Mouse (Mus musculus): Measurements from ENCODE around the gene Chd6.

Gene Chd6

GRCm38 (mm10) chr2:160990339-160991070 lies 118.4 kb downstream of the Chd6 start:
- Histone ChIP-seq H3K27me3 (ENCODE audit: insufficient read depth, low read length) (no peaks in the 10 kb centered on the region), H3K9me3 (ENCODE audit: low read length) (no peaks in the 10 kb centered on the region), H3K4me3 (replicated peaks; ENCODE audit: low read length) (no peak overlapping the region), H3K36me3 (ENCODE audit: insufficient read depth, low read length) (peaks cover 81% of the 10 kb centered on the region), H3K4me1 (replicated peaks; ENCODE audit: low read depth, low read length) (peaks cover 11% of the 10 kb centered on the region; the same call in 1 of the 2 replicates)
- TF ChIP-seq POU5F1 (IDR thresholded peaks at IDR 0.05; ENCODE audit: borderline replicate concordance, low read length) (no peak), CTCF (conservative IDR thresholded peaks at IDR 0.05; ENCODE audit: low read length) (no peak), NANOG (IDR thresholded peaks at IDR 0.05; ENCODE audit: borderline replicate concordance, low read length) (no peak)

GRCm38 (mm10) chr2:160987503-160987902 lies 121.4 kb downstream of the Chd6 start:
- Histone ChIP-seq H3K27me3 (ENCODE audit: insufficient read depth, low read length) (no peaks in the 10 kb centered on the region), H3K9me3 (ENCODE audit: low read length) (no peaks in the 10 kb centered on the region), H3K4me1 (replicated peaks; ENCODE audit: low read depth, low read length) (peaks cover 11% of the 10 kb centered on the region; the same call in 1 of the 2 replicates), H3K4me3 (replicated peaks; ENCODE audit: low read length) (no peak overlapping the region), H3K36me3 (ENCODE audit: insufficient read depth, low read length) (peaks cover 91% of the 10 kb centered on the region)
- no peak for TF ChIP-seq NANOG (IDR thresholded peaks at IDR 0.05; ENCODE audit: borderline replicate concordance, low read length)
- TF ChIP-seq CTCF (conservative IDR thresholded peaks at IDR 0.05; ENCODE audit: low read length), result no peak
- no peak for TF ChIP-seq POU5F1 (IDR thresholded peaks at IDR 0.05; ENCODE audit: borderline replicate concordance, low read length)

GRCm38 (mm10) chr2:160982636-160983035 lies 126.2 kb downstream of the Chd6 start:
- H3K36me3 ChIP-seq (ENCODE audit: insufficient read depth, low read length), result peaks cover 91% of the 10 kb centered on the region
- no peaks in the 10 kb centered on the region for H3K27me3 ChIP-seq (ENCODE audit: insufficient read depth, low read length)
- no peaks in the 10 kb centered on the region for H3K9me3 ChIP-seq (ENCODE audit: low read length)
- peaks cover 8% of the 10 kb centered on the region; the same call in 1 of the 2 replicates for H3K4me1 ChIP-seq (replicated peaks; ENCODE audit: low read depth, low read length)
- TF ChIP-seq NANOG (IDR thresholded peaks at IDR 0.05; ENCODE audit: borderline replicate concordance, low read length) (no peak), POU5F1 (IDR thresholded peaks at IDR 0.05; ENCODE audit: borderline replicate concordance, low read length) (no peak), CTCF (conservative IDR thresholded peaks at IDR 0.05; ENCODE audit: low read length) (no peak)
- no peak overlapping the region for H3K4me3 ChIP-seq (replicated peaks; ENCODE audit: low read length)

- H3K27me3 ChIP-seq (ENCODE audit: insufficient read depth, low read length), result no peaks in the 10 kb centered on the region
- TF ChIP-seq NANOG (IDR thresholded peaks at IDR 0.05; ENCODE audit: borderline replicate concordance, low read length) (no peak), POU5F1 (IDR thresholded peaks at IDR 0.05; ENCODE audit: borderline replicate concordance, low read length) (no peak), CTCF (conservative IDR thresholded peaks at IDR 0.05; ENCODE audit: low read length) (no peak)
- peaks cover 91% of the 10 kb centered on the region for H3K36me3 ChIP-seq (ENCODE audit: insufficient read depth, low read length)
- 0 out of 2 replicates have a peak, but pooled peaks cover 1% of the 10 kb centered on the region for H3K4me1 ChIP-seq (replicated peaks; ENCODE audit: low read depth, low read length)
- H3K4me3 ChIP-seq (replicated peaks; ENCODE audit: low read length), result no peak overlapping the region
- no peaks in the 10 kb centered on the region for H3K9me3 ChIP-seq (ENCODE audit: low read length)
These were observed 127.1 kb downstream of the Chd6 start for GRCm38 (mm10) chr2:160981791-160982190.

GRCm38 (mm10) chr2:160978651-160979050 lies 130.2 kb downstream of the Chd6 start:
- no peak overlapping the region for H3K4me3 ChIP-seq (replicated peaks; ENCODE audit: low read length)
- no peaks in the 10 kb centered on the region for H3K4me1 ChIP-seq (replicated peaks; ENCODE audit: low read depth, low read length)
- TF ChIP-seq NANOG (IDR thresholded peaks at IDR 0.05; ENCODE audit: borderline replicate concordance, low read length) (no peak), POU5F1 (IDR thresholded peaks at IDR 0.05; ENCODE audit: borderline replicate concordance, low read length) (no peak), CTCF (conservative IDR thresholded peaks at IDR 0.05; ENCODE audit: low read length) (no peak)
- H3K27me3 ChIP-seq (ENCODE audit: insufficient read depth, low read length), result no peaks in the 10 kb centered on the region
- H3K9me3 ChIP-seq (ENCODE audit: low read length), result no peaks in the 10 kb centered on the region
- peaks cover 87% of the 10 kb centered on the region for H3K36me3 ChIP-seq (ENCODE audit: insufficient read depth, low read length)

GRCm38 (mm10) chr2:160977248-160977647 lies 131.6 kb downstream of the Chd6 start:
- Histone ChIP-seq H3K9me3 (ENCODE audit: low read length) (no peaks in the 10 kb centered on the region), H3K36me3 (ENCODE audit: insufficient read depth, low read length) (peaks cover 87% of the 10 kb centered on the region), H3K4me1 (replicated peaks; ENCODE audit: low read depth, low read length) (no peaks in the 10 kb centered on the region), H3K4me3 (replicated peaks; ENCODE audit: low read length) (no peak overlapping the region), H3K27me3 (ENCODE audit: insufficient read depth, low read length) (no peaks in the 10 kb centered on the region)
- TF ChIP-seq NANOG (IDR thresholded peaks at IDR 0.05; ENCODE audit: borderline replicate concordance, low read length), result no peak

GRCm38 (mm10) chr2:160973648-160974215 lies 135.1 kb downstream of the Chd6 start:
- H3K4me1 ChIP-seq (replicated peaks; ENCODE audit: low read depth, low read length), result no peaks in the 10 kb centered on the region
- TF ChIP-seq POU5F1 (IDR thresholded peaks at IDR 0.05; ENCODE audit: borderline replicate concordance, low read length) (no peak), NANOG (IDR thresholded peaks at IDR 0.05; ENCODE audit: borderline replicate concordance, low read length) (no peak), CTCF (conservative IDR thresholded peaks at IDR 0.05; ENCODE audit: low read length) (no peak)
- no peak overlapping the region for H3K4me3 ChIP-seq (replicated peaks; ENCODE audit: low read length)
- no peaks in the 10 kb centered on the region for H3K27me3 ChIP-seq (ENCODE audit: insufficient read depth, low read length)
- H3K9me3 ChIP-seq (ENCODE audit: low read length), result no peaks in the 10 kb centered on the region
- peaks cover 87% of the 10 kb centered on the region for H3K36me3 ChIP-seq (ENCODE audit: insufficient read depth, low read length)

GRCm38 (mm10) chr2:160972103-160972792 lies 136.6 kb downstream of the Chd6 start:
- TF ChIP-seq NANOG (IDR thresholded peaks at IDR 0.05; ENCODE audit: borderline replicate concordance, low read length) (no peak), POU5F1 (IDR thresholded peaks at IDR 0.05; ENCODE audit: borderline replicate concordance, low read length) (no peak), CTCF (conservative IDR thresholded peaks at IDR 0.05; ENCODE audit: low read length) (no peak)
- no peak overlapping the region for H3K4me3 ChIP-seq (replicated peaks; ENCODE audit: low read length)
- no peaks in the 10 kb centered on the region for H3K27me3 ChIP-seq (ENCODE audit: insufficient read depth, low read length)
- H3K36me3 ChIP-seq (ENCODE audit: insufficient read depth, low read length), result peaks cover 87% of the 10 kb centered on the region
- H3K9me3 ChIP-seq (ENCODE audit: low read length), result no peaks in the 10 kb centered on the region
- H3K4me1 ChIP-seq (replicated peaks; ENCODE audit: low read depth, low read length), result no peaks in the 10 kb centered on the region
